ENCODE assay signal across 29 mouse cellular contexts in the genomic region with DNA sequence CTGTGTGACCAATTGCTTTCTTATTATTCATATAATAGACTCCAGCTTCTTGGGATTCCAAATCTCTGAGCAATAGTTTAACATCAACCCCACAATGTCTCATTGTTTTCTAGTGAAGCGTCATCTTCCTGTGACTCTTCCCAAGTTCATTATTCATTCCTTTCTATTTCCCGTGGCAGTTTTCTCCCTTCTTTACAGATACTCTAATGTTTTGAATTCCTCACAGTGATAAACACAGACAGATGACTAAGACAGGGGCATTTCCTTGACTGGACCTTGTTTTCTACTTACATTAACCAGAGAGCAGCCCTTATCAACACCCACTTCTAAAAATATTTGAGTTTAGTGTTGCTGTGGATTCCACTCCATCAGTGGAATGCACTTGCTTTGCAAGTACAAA.
DNase-seq lines count a peak whose midpoint lies in the region; ATAC-seq and TF ChIP-seq lines count a peak whose summit lies in the region.
"Had no signal": no experiment of that assay in that cellular context is flagged by ENCODE, and none has a peak within 500 bp of the region (broad histone marks: within the 10 kb centered on the region; RNA-seq: fewer than 3 reads in every experiment).

No protein-coding gene starts in this region.

- ATAC-seq in heart, embryonic 14.5 days (ENCODE audit: insufficient number of reproducible peaks, insufficient read depth, low FRiP score, low read depth), result no peak
- peak; percentile 47 for ATAC-seq in lung, postnatal 0 days
- peak; percentile 98 for ATAC-seq in Patski
- ATAC-seq: activated CD4-positive, CD25-positive, alpha-beta regulatory T cell, adult 4 months; forebrain, postnatal 0 days; intestine, postnatal 0 days; midbrain, embryonic 16.5 days had no signal

- no peaks in the 10 kb centered on the region for H3K36me3 ChIP-seq in heart, embryonic 14.5 days (ENCODE audit: control insufficient read depth, insufficient read depth, low read length)
- no peaks in the 10 kb centered on the region for H3K36me3 ChIP-seq in lung, postnatal 0 days (ENCODE audit: insufficient read depth, low read length)
- H3K36me3 ChIP-seq: embryonic facial prominence, embryonic 13.5 days; forebrain, embryonic 12.5 days; neural tube, embryonic 12.5 days had no signal

- H3K4me3 ChIP-seq in heart, embryonic 14.5 days (ENCODE audit: control insufficient read depth in 1 of 2, insufficient read depth in 1 of 2, low read depth in 1 of 2, low read length in 2 of 2), result no peak overlapping the region
- no peak overlapping the region for H3K4me3 ChIP-seq in lung, postnatal 0 days (ENCODE audit: low read depth, low read length)
- no peak overlapping the region for H3K4me3 ChIP-seq in lung, adult 2 months (replicated peaks; ENCODE audit: extremely low read depth, low read depth, low read length)
- H3K4me3 ChIP-seq: embryonic facial prominence, embryonic 13.5 days; erythroblast, embryonic 14.5 days; forebrain, embryonic 12.5 days; neural tube, embryonic 12.5 days had no signal

- no peak for TF ChIP-seq CTCF in lung, postnatal 0 days (IDR thresholded peaks at IDR 0.05)
- TF ChIP-seq CTCF in lung, adult 2 months (IDR thresholded peaks at IDR 0.05; ENCODE audit: insufficient read depth, low read length), result no peak
- TF ChIP-seq CTCF in Patski (IDR thresholded peaks at IDR 0.05), result no peak

- TF ChIP-seq POLR2A in lung, adult 2 months (IDR thresholded peaks at IDR 0.05; ENCODE audit: borderline replicate concordance, extremely low read depth, low read depth, low read length), result no peak

- in situ Hi-C loops in Patski (cut with MboI; ENCODE audit: low pct_unique_long_range_greater_than_20kb), result loop anchor here (5.0 to 25.0 kb wide), 4 partner anchors 321 to 693 kb away; partner anchors contain the start of gene Ghr

- no peaks in the 10 kb centered on the region for H3K27me3 ChIP-seq in heart, embryonic 14.5 days (ENCODE audit: control insufficient read depth, insufficient read depth, low read length)
- no peaks in the 10 kb centered on the region for H3K27me3 ChIP-seq in lung, postnatal 0 days (replicated peaks; ENCODE audit: insufficient read depth, low read length)
- H3K27me3 ChIP-seq in Patski, result no peaks in the 10 kb centered on the region
- H3K27me3 ChIP-seq: embryonic facial prominence, embryonic 13.5 days; forebrain, embryonic 12.5 days; neural tube, embryonic 12.5 days had no signal

- no peak overlapping the region for H3K9ac ChIP-seq in heart, embryonic 14.5 days (ENCODE audit: low read length)
- no peak overlapping the region for H3K9ac ChIP-seq in lung, postnatal 0 days (replicated peaks; ENCODE audit: low read depth)
- H3K9ac ChIP-seq: embryonic facial prominence, embryonic 13.5 days; forebrain, embryonic 12.5 days; forebrain, postnatal 0 days; hindbrain, embryonic 14.5 days; liver, embryonic 14.5 days; lung, embryonic 14.5 days; neural tube, embryonic 12.5 days had no signal

- H3K4me1 ChIP-seq in heart, embryonic 14.5 days (ENCODE audit: control insufficient read depth in 2 of 2, insufficient read depth in 2 of 2, low read length in 2 of 2), result peaks cover 2 to 24% of the 10 kb centered on the region in 2 experiments; a peak in 3 of 4 replicates
- no peaks in the 10 kb centered on the region for H3K4me1 ChIP-seq in lung, postnatal 0 days (ENCODE audit: insufficient read depth, low read depth, low read length)
- H3K4me1 ChIP-seq in lung, adult 2 months (ENCODE audit: control insufficient read depth, insufficient read depth, low read length), result no peaks in the 10 kb centered on the region
- H3K4me1 ChIP-seq: embryonic facial prominence, embryonic 13.5 days; forebrain, embryonic 12.5 days; neural tube, embryonic 12.5 days had no signal

- peak overlapping the region in 1 of 2 experiments; percentile 31; a peak in 1 of 4 replicates for H3K27ac ChIP-seq in heart, embryonic 14.5 days (replicated peaks in 1 of 2; ENCODE audit: control insufficient read depth in 1 of 2, insufficient read depth in 1 of 2, low read depth in 2 of 2, low read length in 2 of 2)
- H3K27ac ChIP-seq in lung, postnatal 0 days (ENCODE audit: low read length), result no peak overlapping the region
- H3K27ac ChIP-seq: embryonic facial prominence, embryonic 13.5 days; forebrain, embryonic 12.5 days; hindbrain, embryonic 14.5 days; liver, embryonic 14.5 days; neural tube, embryonic 12.5 days had no signal

- H3K9me3 ChIP-seq in heart, embryonic 14.5 days (ENCODE audit: control insufficient read depth, low read length), result no peaks in the 10 kb centered on the region
- no peaks in the 10 kb centered on the region for H3K9me3 ChIP-seq in lung, postnatal 0 days (ENCODE audit: low read length)
- H3K9me3 ChIP-seq: embryonic facial prominence, embryonic 13.5 days; forebrain, embryonic 12.5 days; neural tube, embryonic 12.5 days had no signal

- CTCF ChIA-PET in Patski (lab: Charles Lee), result no interaction called here

- 1% methylated on average over 2 of the region's 2 CpGs for WGBS in heart, embryonic 14.5 days
- 29% methylated on average over 2 of the region's 2 CpGs for WGBS in lung, postnatal 0 days
- 31% methylated on average over 2 of the region's 2 CpGs for WGBS in lung, adult 2 months

- peak overlapping the region; percentile 31 for H3K4me2 ChIP-seq in heart, embryonic 14.5 days (ENCODE audit: low read length)
- no peak overlapping the region for H3K4me2 ChIP-seq in lung, postnatal 0 days (replicated peaks; ENCODE audit: low read depth, low read length)
- H3K4me2 ChIP-seq: embryonic facial prominence, embryonic 13.5 days; forebrain, embryonic 12.5 days; hindbrain, embryonic 14.5 days; lung, embryonic 14.5 days; midbrain, embryonic 11.5 days; neural tube, embryonic 12.5 days had no signal

- DNase-seq in heart, adult 18-20 months, result no peak
- peak; percentile 18 for DNase-seq in lung, postnatal 0 days (ENCODE audit: low spot score)
- no peak for DNase-seq in lung, adult 2 months
- peak; percentile 61 for DNase-seq in Patski (ENCODE audit: low read depth, low spot score)
- DNase-seq in B cell, adult 2 months, result no peak
- no peak for DNase-seq in thymus, postnatal 4 days
- DNase-seq: adrenal gland, adult 2 months; adrenal gland, postnatal 36 days; cerebellum, adult 18-20 months; cerebellum, postnatal 10 days; forebrain, postnatal 0 days; gastrocnemius, postnatal 10 days; heart, postnatal 4 days; kidney, adult 9 months; kidney, postnatal 25 days; liver; lung, embryonic 14.5 days; thymus, postnatal 14 days had no signal

- POLR2A ChIA-PET in Patski (lab: Charles Lee), result interaction anchor here (0.6 kb wide), 1 partner anchor 504 kb away, joined by 3 read pairs; no protein-coding TSS in a partner anchor

- peak; percentile 68 for TF ChIP-seq EP300 in lung, postnatal 0 days (IDR thresholded peaks at IDR 0.05)

Comparison
In these comparisons a context has a peak if more than half of its experiments do, and no peak if none do; other contexts are left out.
1. DNase-seq: peak in lung, postnatal 0 days (single experiment) and Patski (single experiment); none in heart, adult 18-20 months (0 of 2), lung, adult 2 months (single experiment), B cell, adult 2 months (0 of 2) and thymus, postnatal 4 days (single experiment).